ENCODE assay signal across 21 mouse cellular contexts in the genomic region with DNA sequence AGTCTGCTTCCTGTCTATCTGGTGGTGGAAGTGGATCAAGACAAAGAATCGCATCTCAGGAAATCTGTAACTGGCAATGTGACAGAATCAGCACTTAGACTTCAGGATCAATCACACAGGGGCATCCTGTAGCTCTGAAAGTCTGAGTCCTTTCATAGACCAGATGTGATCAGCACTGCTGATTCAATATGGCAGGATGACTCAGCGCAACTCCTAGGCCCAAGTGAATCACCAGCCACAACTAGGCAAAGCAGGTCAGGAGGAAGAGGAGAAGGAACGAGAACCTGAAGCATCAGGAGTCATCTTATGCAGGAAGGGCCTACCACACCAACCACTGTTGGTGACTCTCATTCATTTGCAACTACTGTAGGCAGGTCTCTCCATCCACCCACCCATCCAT. TPM values are rescaled to one million over a fixed set of nuclear protein-coding genes. Genes with fewer than 3 reads are reported as not detected.
DNase-seq lines count a peak whose midpoint lies in the region; ATAC-seq and TF ChIP-seq lines count a peak whose summit lies in the region.
"Had no signal": no experiment of that assay in that cellular context is flagged by ENCODE, and none has a peak within 500 bp of the region (broad histone marks: within the 10 kb centered on the region; RNA-seq: fewer than 3 reads in every experiment).

No protein-coding gene starts in this region.

- intact Hi-C loops in heart, adult 2 months (cut with DNase I): no loop called here

- no peaks in the 10 kb centered on the region for H3K9me3 ChIP-seq in heart, postnatal 0 days (replicated peaks; ENCODE audit: control insufficient read depth, low read length)
- H3K9me3 ChIP-seq in CH12.LX (replicated peaks; ENCODE audit: low read length): peaks cover 4% of the 10 kb centered on the region
- H3K9me3 ChIP-seq: embryonic facial prominence, embryonic 10.5 days; hindbrain, embryonic 10.5 days; intestine, embryonic 15.5 days; midbrain, embryonic 12.5 days; stomach, embryonic 15.5 days had no signal

- H3K27me3 ChIP-seq in heart, postnatal 0 days (ENCODE audit: control insufficient read depth, insufficient read depth, low read length): no peaks in the 10 kb centered on the region
- H3K27me3 ChIP-seq in heart, adult 2 months (ENCODE audit: control insufficient read depth, insufficient read depth, low read length): no peaks in the 10 kb centered on the region
- H3K27me3 ChIP-seq in CH12.LX (replicated peaks): no peaks in the 10 kb centered on the region
- H3K27me3 ChIP-seq in small intestine, adult 2 months (ENCODE audit: control insufficient read depth, insufficient read depth, low read length): no peaks in the 10 kb centered on the region
- H3K27me3 ChIP-seq: intestine, embryonic 15.5 days; midbrain, embryonic 12.5 days; stomach, embryonic 15.5 days had no signal

- H3K4me2 ChIP-seq in heart, postnatal 0 days (ENCODE audit: low read depth, low read length): no peak overlapping the region
- no peak overlapping the region for H3K4me2 ChIP-seq in CH12.LX (ENCODE audit: insufficient read depth, low read depth, poor library complexity, severe bottlenecking)
- H3K4me2 ChIP-seq: intestine, embryonic 15.5 days; midbrain, embryonic 12.5 days; stomach, embryonic 15.5 days had no signal

- H3K4me3 ChIP-seq in heart, postnatal 0 days (ENCODE audit: low read depth, low read length): no peak overlapping the region
- H3K4me3 ChIP-seq in heart, adult 2 months: no peak overlapping the region
- H3K4me3 ChIP-seq in CH12.LX (replicated peaks in 1 of 3; ENCODE audit: low read depth in 2 of 3, low read length in 2 of 3, poor library complexity in 1 of 3): no peak overlapping the region
- no peak overlapping the region for H3K4me3 ChIP-seq in small intestine, adult 2 months (ENCODE audit: low read depth, low read length)
- H3K4me3 ChIP-seq: embryonic facial prominence, embryonic 10.5 days; hindbrain, embryonic 10.5 days; intestine, embryonic 15.5 days; midbrain, embryonic 12.5 days; stomach, embryonic 15.5 days had no signal

- no peak for TF ChIP-seq POLR2A in heart, adult 2 months (IDR thresholded peaks at IDR 0.05; ENCODE audit: insufficient read depth, low read depth, low read length)
- no peak for TF ChIP-seq POLR2A in CH12.LX (IDR thresholded peaks at IDR 0.05; ENCODE audit: low read depth, low read length)
- no peak for TF ChIP-seq POLR2A in small intestine, adult 2 months (IDR thresholded peaks at IDR 0.05; ENCODE audit: low read depth, low read length)

- in situ Hi-C loops in CH12.LX (cut with MboI; ENCODE audit: low pct_ligation_motif_present, low pct_unique_long_range_greater_than_20kb, low sequenced_read_pairs): no loop called here

- no peak for TF ChIP-seq CTCF in heart, postnatal 0 days (IDR thresholded peaks at IDR 0.05; ENCODE audit: low read depth)
- no peak for TF ChIP-seq CTCF in heart, adult 2 months (IDR thresholded peaks at IDR 0.05)
- no peak for TF ChIP-seq CTCF in CH12.LX (conservative IDR thresholded peaks at IDR 0.05 in 1 of 2, IDR thresholded peaks at IDR 0.05 in 1 of 2; ENCODE audit: low read depth in 2 of 2, low read length in 2 of 2)
- TF ChIP-seq CTCF in small intestine, adult 2 months (IDR thresholded peaks at IDR 0.05; ENCODE audit: extremely low read depth, insufficient read length, insufficient replicate concordance, low read depth, low read length): no peak

- DNase-seq in heart, postnatal 0 days (ENCODE audit: low spot score): no peak
- DNase-seq in heart, adult 2 months: no peak
- peak; percentile 70 for DNase-seq in CH12.LX (ENCODE audit: extremely low read depth)
- DNase-seq in c-Kit-positive CD71-positive TER-119-positive erythroid progenitor cells, embryonic 14.5 days (ENCODE audit: low spot score): peak; percentile 44
- no peak for DNase-seq in urinary bladder, postnatal 14 days (ENCODE audit: low spot score)
- no peak for DNase-seq in frontal cortex, postnatal 10 days (ENCODE audit: low spot score in 2 of 2)
- DNase-seq: cerebellum, adult 11 months; cerebellum, postnatal 25 days; gastrocnemius, postnatal 25 days; lung, adult 18-20 months; lung, postnatal 4 days; right cerebral cortex, adult 18-20 months; spleen, adult 18-20 months; thymus, postnatal 36 days had no signal

- WGBS in heart, postnatal 0 days: 73% methylated on average over 3 of the region's 3 CpGs
- whole genome bisulfite sequencing in heart, adult 2 months: 68% methylated on average over 3 of the region's 3 CpGs
- WGBS in small intestine, adult 2 months: 87% methylated on average over 3 of the region's 3 CpGs

- TF ChIP-seq RAD21 in CH12.LX (IDR thresholded peaks at IDR 0.05; ENCODE audit: low read depth, low read length): no peak

- dilution Hi-C loops in CH12.LX (cut with MboI; ENCODE audit: extremely low pct_ligation_motif_present, extremely low pct_unique_long_range_greater_than_20kb, low sequenced_read_pairs): no loop called here

- peaks cover 17% of the 10 kb centered on the region for H3K36me3 ChIP-seq in heart, postnatal 0 days (replicated peaks; ENCODE audit: control insufficient read depth, insufficient read depth, low read length)
- H3K36me3 ChIP-seq in heart, adult 2 months (ENCODE audit: control insufficient read depth, insufficient read depth, low read length): peaks cover 5% of the 10 kb centered on the region; the same call in 1 of the 2 replicates
- peaks cover 14 to 74% of the 10 kb centered on the region in 2 experiments for H3K36me3 ChIP-seq in CH12.LX (replicated peaks in 1 of 2; ENCODE audit: control insufficient read depth in 1 of 2, insufficient read depth in 1 of 2, low read length in 1 of 2)
- peaks cover 12% of the 10 kb centered on the region; the same call in 1 of the 2 replicates for H3K36me3 ChIP-seq in small intestine, adult 2 months (ENCODE audit: control insufficient read depth, insufficient read depth, low read length)
- H3K36me3 ChIP-seq: intestine, embryonic 15.5 days; midbrain, embryonic 12.5 days had no signal

- TF ChIP-seq EP300 in heart, postnatal 0 days (IDR thresholded peaks at IDR 0.05; ENCODE audit: low read depth): no peak
- TF ChIP-seq EP300 in heart, adult 2 months (IDR thresholded peaks at IDR 0.05; ENCODE audit: insufficient read depth, low read depth, low read length): no peak
- no peak for TF ChIP-seq EP300 in CH12.LX (IDR thresholded peaks at IDR 0.05; ENCODE audit: low read length)

- peaks cover 26% of the 10 kb centered on the region for H3K4me1 ChIP-seq in heart, postnatal 0 days (ENCODE audit: control insufficient read depth, insufficient read depth)
- H3K4me1 ChIP-seq in heart, adult 2 months (ENCODE audit: control insufficient read depth, insufficient read depth, low read length): peaks cover 28% of the 10 kb centered on the region
- peaks cover 10 to 64% of the 10 kb centered on the region in 2 experiments for H3K4me1 ChIP-seq in CH12.LX (ENCODE audit: control insufficient read depth in 1 of 2, insufficient read depth in 2 of 2)
- H3K4me1 ChIP-seq in small intestine, adult 2 months (ENCODE audit: control insufficient read depth, insufficient read depth, insufficient read length, low read length): peaks cover 9% of the 10 kb centered on the region

- H3K27ac ChIP-seq in heart, postnatal 0 days (ENCODE audit: low read depth): peak overlapping the region; percentile 25; the same call in 1 of the 2 replicates
- no peak overlapping the region for H3K27ac ChIP-seq in heart, adult 2 months
- no peak overlapping the region for H3K27ac ChIP-seq in CH12.LX (ENCODE audit: insufficient read depth, low read depth)
- H3K27ac ChIP-seq in small intestine, adult 2 months (ENCODE audit: insufficient read depth, low read depth, low read length): peak overlapping the region; percentile 95
- H3K27ac ChIP-seq: embryonic facial prominence, embryonic 10.5 days; hindbrain, embryonic 10.5 days; intestine, embryonic 15.5 days; kidney, postnatal 0 days; midbrain, embryonic 12.5 days; stomach, embryonic 15.5 days had no signal

- H3K9ac ChIP-seq in heart, postnatal 0 days (replicated peaks; ENCODE audit: low read depth, low read length): no peak overlapping the region
- no peak overlapping the region for H3K9ac ChIP-seq in heart, adult 2 months (ENCODE audit: low read depth, low read length)
- no peak overlapping the region for H3K9ac ChIP-seq in CH12.LX (ENCODE audit: insufficient read depth, low read depth)
- H3K9ac ChIP-seq: intestine, embryonic 15.5 days; midbrain, embryonic 12.5 days; stomach, embryonic 15.5 days had no signal

- no peak for ATAC-seq in heart, postnatal 0 days (ENCODE audit: insufficient read depth, low read depth)
- ATAC-seq: intestine, embryonic 15.5 days had no signal

- H3K79me2 ChIP-seq in heart, adult 2 months (replicated peaks; ENCODE audit: control insufficient read depth, insufficient read depth, low read length): peaks cover 3% of the 10 kb centered on the region
- H3K79me2 ChIP-seq in CH12.LX (replicated peaks; ENCODE audit: control insufficient read depth, extremely low read depth, insufficient read depth, poor library complexity, severe bottlenecking): peaks cover 2% of the 10 kb centered on the region; the same call in 1 of the 2 replicates

TF ChIP-seq in CH12.LX, 34 proteins besides CTCF, POLR2A, EP300 and RAD21:
- TF ChIP-seq MEF2A (IDR thresholded peaks at IDR 0.05; ENCODE audit: borderline replicate concordance, low read depth, low read length) (no peak), ZKSCAN1 (IDR thresholded peaks at IDR 0.05; ENCODE audit: borderline replicate concordance, low read depth, low read length) (no peak), ETS1 (conservative IDR thresholded peaks at IDR 0.05; ENCODE audit: low read depth, low read length) (peak; percentile 49), JUND (conservative IDR thresholded peaks at IDR 0.05; ENCODE audit: low read depth, low read length) (no peak), MAFK (IDR thresholded peaks at IDR 0.05; ENCODE audit: insufficient replicate concordance, low read length) (0 out of 2 replicates have a peak, but pooled peaks have one; percentile 43), E2F4 (IDR thresholded peaks at IDR 0.05; ENCODE audit: insufficient replicate concordance, low read depth, low read length) (no peak), NRF1 (IDR thresholded peaks at IDR 0.05; ENCODE audit: low read depth, low read length) (no peak)

RNA-seq across cellular contexts. Expression of a gene that starts 54.0 kb away (rescaled TPM):
- 86.9 and 112 TPM in 2 replicates for total RNA-seq in heart, postnatal 0 days (2014; rRNA removed; ENCODE audit: low replicate concordance)
- 22.4 and 25.4 TPM in 2 replicates for polyA plus RNA-seq in heart, postnatal 0 days (2015; fragmentation: Nextera tagmentation; extraction: Ambion mirVana)
- 1 to 10 TPM; 9.6 to 9.8 TPM for total RNA-seq in heart, adult 2 months (2021)
- 12.2 and 13.1 TPM in 2 replicates for polyA plus RNA-seq in heart, adult 2 months (2012; rRNA removed)
- total RNA-seq in CH12.LX (2012; rRNA removed): 21.7 and 23.7 TPM in 2 replicates
- total RNA-seq in CH12.LX (2014; rRNA removed): 17.9 and 20.3 TPM in 2 replicates
- 11.0 and 13.8 TPM in 2 replicates for polyA plus RNA-seq in CH12.LX (2012; ENCODE audit: insufficient read length, low read depth)
- 39.6 and 88.2 TPM in 2 replicates for polyA plus RNA-seq in small intestine, adult 2 months (2012; rRNA removed)

Comparison
In these comparisons a context has a peak if more than half of its experiments do, and no peak if none do; other contexts are left out.
1. H3K27ac ChIP-seq: peak in heart, postnatal 0 days (single experiment) and small intestine, adult 2 months (single experiment); none in heart, adult 2 months (single experiment) and CH12.LX (single experiment).
2. DNase-seq: peak in CH12.LX (single experiment) and c-Kit-positive CD71-positive TER-119-positive erythroid progenitor cells, embryonic 14.5 days (single experiment); none in heart, postnatal 0 days (single experiment), heart, adult 2 months (0 of 2), urinary bladder, postnatal 14 days (single experiment) and frontal cortex, postnatal 10 days (0 of 2).